In genomic region chr3:101289406-101289805, GRCm38 (mm10) we compare ENCODE assay signal across 6 mouse cellular contexts.
"Had no signal": no experiment of that assay in that cellular context is flagged by ENCODE, and none has a peak within 500 bp of the region (broad histone marks: within the 10 kb centered on the region; RNA-seq: fewer than 3 reads in every experiment).

No protein-coding gene starts in this region.

- DNase-seq: kidney, adult 18-20 months; kidney, postnatal 10 days; kidney, postnatal 4 days; lung, adult 2 months; lung, postnatal 4 days; right cerebral cortex, adult 18-20 months had no signal
